Mouse (Mus musculus): ENCODE data around the gene Etfdh. TPM values are rescaled to one million over a fixed set of nuclear protein-coding genes. Genes with fewer than 3 reads are reported as not detected.

Gene Etfdh
- polyA plus RNA-seq, 1 experiment from 2014 or later = 52.3 TPM

GRCm38 (mm10) chr3:79563511-79563910 is 65.8 kb downstream of the Etfdh start:
- no peak overlapping the region for H3K27ac ChIP-seq
- H3K9ac ChIP-seq = no peak overlapping the region
- no peak overlapping the region for H3K4me2 ChIP-seq
- no peak for ATAC-seq (ENCODE audit: insufficient number of reproducible peaks, insufficient read depth, low FRiP score, low TSS enrichment, low read depth)
- 61% methylated on average over 2 of the region's 2 CpGs for WGBS
- peaks cover 9% of the 10 kb centered on the region for H3K4me1 ChIP-seq
- no peak overlapping the region for H3K4me3 ChIP-seq
- H3K27me3 ChIP-seq = no peaks in the 10 kb centered on the region
- no peaks in the 10 kb centered on the region for H3K36me3 ChIP-seq
- H3K9me3 ChIP-seq = no peaks in the 10 kb centered on the region

GRCm38 (mm10) chr3:79561784-79562715 is 67.2 kb downstream of the Etfdh start:
- H3K9ac ChIP-seq = no peak overlapping the region
- no peaks in the 10 kb centered on the region for H3K9me3 ChIP-seq
- no peak for ATAC-seq (ENCODE audit: insufficient number of reproducible peaks, insufficient read depth, low FRiP score, low TSS enrichment, low read depth)
- no peak overlapping the region for H3K27ac ChIP-seq
- no peaks in the 10 kb centered on the region for H3K27me3 ChIP-seq
- no peaks in the 10 kb centered on the region for H3K36me3 ChIP-seq
- no peak overlapping the region for H3K4me3 ChIP-seq
- peaks cover 8% of the 10 kb centered on the region for H3K4me1 ChIP-seq
- WGBS = 85% methylated on average over 10 of the region's 10 CpGs
- H3K4me2 ChIP-seq = no peak overlapping the region

DNA sequence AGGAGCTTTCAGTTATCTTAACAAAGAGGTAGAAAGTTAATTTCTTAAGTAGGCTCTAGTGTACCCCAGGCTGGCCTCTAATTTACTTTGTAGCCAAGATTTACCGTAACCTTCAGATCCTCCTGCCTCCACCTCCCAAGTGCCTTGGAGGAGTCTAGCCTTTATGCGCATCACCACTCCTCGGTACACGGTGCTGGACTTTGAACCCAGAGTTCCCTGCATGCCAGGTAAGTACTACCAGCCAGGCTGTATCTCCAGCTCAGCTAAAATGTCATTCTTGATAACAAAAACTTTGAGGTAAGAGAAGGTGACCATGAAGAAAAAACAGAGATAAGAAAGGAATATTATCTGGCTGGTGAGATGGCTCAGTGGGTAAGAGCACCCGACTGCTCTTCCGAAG is 68.7 kb downstream of the Etfdh start:
- no peak for ATAC-seq (ENCODE audit: insufficient number of reproducible peaks, insufficient read depth, low FRiP score, low TSS enrichment, low read depth)
- Histone ChIP-seq H3K4me1 (no peaks in the 10 kb centered on the region), H3K4me2 (no peak overlapping the region), H3K4me3 (no peak overlapping the region), H3K36me3 (no peaks in the 10 kb centered on the region), H3K9ac (no peak overlapping the region), H3K27ac (no peak overlapping the region), H3K9me3 (no peaks in the 10 kb centered on the region), H3K27me3 (no peaks in the 10 kb centered on the region)
- WGBS = 96% methylated on average over 6 of the region's 6 CpGs

DNA sequence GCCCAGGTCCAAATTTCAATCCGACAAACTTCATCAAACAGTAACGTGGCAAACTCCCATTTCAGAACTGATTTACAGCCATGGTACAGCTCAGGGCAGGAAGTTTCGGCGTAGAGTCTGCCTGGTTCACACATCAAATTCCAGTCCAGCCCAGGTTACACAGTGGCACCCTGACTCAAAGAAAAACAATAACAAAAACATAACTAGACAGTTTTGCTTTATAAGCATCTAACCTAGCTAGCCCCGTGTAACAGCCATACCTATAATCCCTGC is 69.6 kb downstream of the Etfdh start:
- no peaks in the 10 kb centered on the region for H3K27me3 ChIP-seq
- no peaks in the 10 kb centered on the region for H3K36me3 ChIP-seq
- H3K9ac ChIP-seq = no peak overlapping the region
- no peaks in the 10 kb centered on the region for H3K4me1 ChIP-seq
- no peaks in the 10 kb centered on the region for H3K9me3 ChIP-seq
- no peak overlapping the region for H3K27ac ChIP-seq
- WGBS = 85% methylated on average over 5 of the region's 5 CpGs
- ATAC-seq (ENCODE audit: insufficient number of reproducible peaks, insufficient read depth, low FRiP score, low TSS enrichment, low read depth) = no peak
- H3K4me2 ChIP-seq = no peak overlapping the region
- H3K4me3 ChIP-seq = no peak overlapping the region

DNA sequence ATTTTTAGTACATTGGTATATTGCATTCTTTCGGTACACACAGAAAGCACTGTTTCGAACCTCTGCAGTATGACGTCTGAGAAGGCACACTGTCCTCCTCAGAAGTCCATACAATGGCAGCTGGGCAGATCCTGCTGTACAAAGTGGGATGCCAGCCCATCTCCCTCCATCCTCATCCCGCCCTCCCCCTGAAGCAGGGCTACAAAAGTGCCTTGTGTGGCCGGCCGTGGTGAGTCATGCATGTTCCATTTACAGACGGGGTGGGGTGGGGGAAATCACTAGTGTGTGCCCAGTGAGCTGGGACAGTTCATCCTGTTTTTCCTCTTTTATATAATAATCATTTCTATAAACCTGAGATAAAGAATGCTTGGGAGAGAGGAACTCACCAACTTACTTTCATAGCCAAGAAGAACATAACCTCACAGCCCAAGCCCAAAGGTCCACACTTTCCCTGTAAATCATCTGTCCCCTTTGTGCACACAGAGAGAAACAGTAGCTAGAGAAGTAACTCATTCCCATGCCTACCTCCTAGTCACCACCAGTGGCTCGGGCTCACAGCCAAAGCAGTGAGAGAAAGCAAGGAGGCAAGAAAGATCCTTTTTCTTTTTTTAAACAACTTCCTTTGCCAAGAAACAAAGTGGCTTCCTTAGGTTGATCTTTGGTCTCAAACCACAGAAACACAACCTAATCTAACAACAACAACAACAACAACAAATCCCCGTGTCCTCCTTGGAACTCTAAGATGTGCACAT is 70.1 kb downstream of the Etfdh start:
- WGBS = 69% methylated on average over 9 of the region's 9 CpGs
- Histone ChIP-seq H3K27ac (no peak overlapping the region), H3K4me2 (no peak overlapping the region), H3K4me1 (no peaks in the 10 kb centered on the region), H3K36me3 (no peaks in the 10 kb centered on the region), H3K4me3 (no peak overlapping the region), H3K9me3 (no peaks in the 10 kb centered on the region), H3K9ac (no peak overlapping the region), H3K27me3 (no peaks in the 10 kb centered on the region)
- ATAC-seq (ENCODE audit: insufficient number of reproducible peaks, insufficient read depth, low FRiP score, low TSS enrichment, low read depth) = no peak

DNA sequence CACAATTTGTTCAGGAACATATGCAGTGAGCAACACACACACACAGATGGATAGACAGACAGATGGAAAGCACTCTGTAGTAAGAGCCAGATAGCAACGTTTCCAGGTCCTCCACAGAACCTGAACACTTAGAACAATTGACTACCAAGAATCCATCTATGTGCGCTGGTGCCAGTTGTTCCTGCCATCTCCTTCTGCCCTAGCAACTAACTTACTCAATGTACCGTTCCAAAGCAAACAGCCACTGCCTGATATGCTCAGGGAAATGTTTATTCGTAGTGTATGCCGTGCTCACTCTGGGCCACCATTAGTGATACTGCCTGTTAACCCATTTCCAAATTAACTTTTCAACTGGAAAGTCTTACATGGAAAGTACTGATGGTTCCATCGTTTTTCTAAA is 74.2 kb downstream of the Etfdh start:
- Histone ChIP-seq H3K36me3 (no peaks in the 10 kb centered on the region), H3K9me3 (no peaks in the 10 kb centered on the region), H3K4me3 (no peak overlapping the region), H3K27ac (no peak overlapping the region), H3K9ac (no peak overlapping the region), H3K4me1 (no peaks in the 10 kb centered on the region), H3K27me3 (no peaks in the 10 kb centered on the region), H3K4me2 (no peak overlapping the region)
- WGBS = 91% methylated on average over 6 of the region's 6 CpGs
- no peak for ATAC-seq (ENCODE audit: insufficient number of reproducible peaks, insufficient read depth, low FRiP score, low TSS enrichment, low read depth)

Other genes starting within 250 kb of the Etfdh start
- 3.8 and 4.7 TPM in 2 replicates for gene Fnip2, start 61.7 kb downstream of the Etfdh start, polyA plus RNA-seq (2015; fragmentation: Nextera tagmentation; extraction: Ambion mirVana)
- gene Ppid, start 38.2 kb downstream of the Etfdh start, polyA plus RNA-seq (2015; fragmentation: Nextera tagmentation; extraction: Ambion mirVana) = 185 and 187 TPM in 2 replicates
- 42.4 and 46.9 TPM in 2 replicates for gene 4930579G24Rik, start 421 bp downstream of the Etfdh start, polyA plus RNA-seq (2015; fragmentation: Nextera tagmentation; extraction: Ambion mirVana)
- gene Rxfp1, start 108.4 kb upstream of the Etfdh start, polyA plus RNA-seq (2015; fragmentation: Nextera tagmentation; extraction: Ambion mirVana) = 1.9 and 2.6 TPM in 2 replicates
- gene Tmem144, start 223.3 kb upstream of the Etfdh start, polyA plus RNA-seq (2015; fragmentation: Nextera tagmentation; extraction: Ambion mirVana) = 3.5 and 4.0 TPM in 2 replicates